Mouse (Mus musculus) brain, embryonic 14.5 days (tissue): ENCODE data around the gene Arhgap29. TPM values are rescaled to one million over a fixed set of nuclear protein-coding genes. Genes with fewer than 3 reads are reported as not detected.

Experiments
- DNase-seq: peaks from one replicate; pipeline ENCODE4 v3.0.0-alpha.2; 2011; ENCODE audit warnings: low read depth
- CTCF ChIP-seq: fragments of 200-500 bp; IDR thresholded peaks from 2 replicates; pipeline ENCODE4 v1.5.1; 2012; ENCODE audit warnings: inconsistent platforms, mild to moderate bottlenecking, moderate library complexity, borderline replicate concordance; ENCODE audit not compliant: insufficient read depth, insufficient read length; ENCODE audit errors: extremely low read depth
- POLR2A ChIP-seq: fragments of 200-500 bp; IDR thresholded peaks from 2 replicates; pipeline ENCODE4 v1.6.1; 2012; ENCODE audit warnings: mild to moderate bottlenecking, inconsistent platforms, borderline replicate concordance; ENCODE audit not compliant: poor library complexity, insufficient read depth, insufficient read length, severe bottlenecking; ENCODE audit errors: extremely low read depth
- polyA plus RNA-seq: library from polyadenylated mRNA; depleted of rRNA; stranded (reverse); fragments of >200 nt; gene quantifications from 2 replicates; pipeline ENCODE4 v1.2.3, GENCODE M21; 2012

Arhgap29 gene
- polyA plus RNA-seq, 1 experiment: 26.2 TPM

- no peak for DNase-seq
Measured at GRCm38 (mm10) chr3:121920769-121921168, 31.6 kb upstream of the Arhgap29 start.

GRCm38 (mm10) chr3:121924768-121925486, 27.4 kb upstream of the Arhgap29 start:
- TF ChIP-seq POLR2A (no peak), CTCF (no peak)
- DNase-seq: no peak

More at GRCm38 (mm10) chr3:121920769-121921168, 31.6 kb upstream of the Arhgap29 start:
- TF ChIP-seq POLR2A (no peak), CTCF (no peak)

DNA sequence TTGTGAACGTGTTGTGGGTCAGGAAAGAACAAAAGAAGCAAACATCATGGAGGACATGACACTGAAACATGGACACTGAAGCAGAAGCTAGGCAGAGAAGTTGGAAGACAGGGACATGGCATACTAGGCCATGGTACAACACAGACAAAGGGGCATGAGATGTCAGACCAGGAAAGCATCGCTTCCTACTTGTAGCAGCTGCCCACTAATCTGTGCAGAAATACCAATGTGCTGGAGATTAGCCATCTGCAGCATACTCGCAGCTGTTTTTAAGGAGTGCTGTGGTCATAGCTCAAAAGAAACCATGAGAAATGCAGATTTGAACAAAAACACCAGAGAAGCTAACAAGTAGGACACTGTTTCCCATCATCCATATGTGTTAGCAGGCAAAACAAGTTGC, 24.7 kb upstream of the Arhgap29 start:
- DNase-seq: no peak
- TF ChIP-seq POLR2A (no peak), CTCF (no peak)

DNA sequence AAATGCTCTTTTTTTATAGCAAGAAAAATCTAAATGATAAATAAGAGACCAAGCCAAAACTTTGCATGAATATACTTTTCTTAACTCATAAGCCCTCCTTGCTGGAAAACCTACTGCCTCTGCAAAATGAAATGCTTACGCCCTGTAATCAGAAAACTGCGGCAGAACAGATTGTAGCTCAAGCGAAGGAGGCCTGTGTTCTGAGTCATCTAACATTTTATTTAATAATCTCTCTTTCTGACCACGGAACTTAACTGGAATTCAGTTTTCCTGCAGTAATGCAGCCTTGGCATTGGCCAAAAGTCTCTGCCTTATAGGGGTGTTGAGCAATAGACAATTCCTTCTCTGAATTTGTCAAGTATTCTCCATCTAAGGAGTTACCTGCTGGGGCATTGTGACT, 19.5 kb upstream of the Arhgap29 start:
- DNase-seq: no peak
- TF ChIP-seq CTCF (no peak), POLR2A (no peak)

- no peak for TF ChIP-seq POLR2A
- TF ChIP-seq CTCF: no peak
- no peak for DNase-seq
Measured at GRCm38 (mm10) chr3:121936241-121936640, 16.1 kb upstream of the Arhgap29 start.

DNA sequence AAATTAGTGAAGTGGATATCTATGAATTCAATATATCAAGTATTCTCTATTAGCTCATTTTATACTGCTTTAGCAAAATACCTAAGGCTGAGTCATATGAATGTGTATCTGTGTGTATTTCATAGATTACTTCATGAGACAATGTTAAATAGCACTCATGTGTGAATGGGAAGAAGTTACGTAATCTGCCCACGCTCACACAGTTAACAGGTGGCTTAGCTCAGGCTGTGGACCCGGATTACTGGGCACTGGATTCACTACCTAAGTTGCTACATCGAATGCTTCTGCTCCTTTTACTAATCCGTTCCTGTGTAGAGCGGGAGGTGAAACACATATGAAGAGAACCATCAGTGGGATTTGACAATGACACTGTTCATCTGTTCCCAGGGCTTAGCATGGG, 15.3 kb upstream of the Arhgap29 start:
- no peak for DNase-seq
- TF ChIP-seq POLR2A: no peak
- no peak for TF ChIP-seq CTCF

- DNase-seq: no peak
- TF ChIP-seq POLR2A (no peak), CTCF (no peak)
Measured at GRCm38 (mm10) chr3:121939658-121940057, 12.7 kb upstream of the Arhgap29 start.

DNA sequence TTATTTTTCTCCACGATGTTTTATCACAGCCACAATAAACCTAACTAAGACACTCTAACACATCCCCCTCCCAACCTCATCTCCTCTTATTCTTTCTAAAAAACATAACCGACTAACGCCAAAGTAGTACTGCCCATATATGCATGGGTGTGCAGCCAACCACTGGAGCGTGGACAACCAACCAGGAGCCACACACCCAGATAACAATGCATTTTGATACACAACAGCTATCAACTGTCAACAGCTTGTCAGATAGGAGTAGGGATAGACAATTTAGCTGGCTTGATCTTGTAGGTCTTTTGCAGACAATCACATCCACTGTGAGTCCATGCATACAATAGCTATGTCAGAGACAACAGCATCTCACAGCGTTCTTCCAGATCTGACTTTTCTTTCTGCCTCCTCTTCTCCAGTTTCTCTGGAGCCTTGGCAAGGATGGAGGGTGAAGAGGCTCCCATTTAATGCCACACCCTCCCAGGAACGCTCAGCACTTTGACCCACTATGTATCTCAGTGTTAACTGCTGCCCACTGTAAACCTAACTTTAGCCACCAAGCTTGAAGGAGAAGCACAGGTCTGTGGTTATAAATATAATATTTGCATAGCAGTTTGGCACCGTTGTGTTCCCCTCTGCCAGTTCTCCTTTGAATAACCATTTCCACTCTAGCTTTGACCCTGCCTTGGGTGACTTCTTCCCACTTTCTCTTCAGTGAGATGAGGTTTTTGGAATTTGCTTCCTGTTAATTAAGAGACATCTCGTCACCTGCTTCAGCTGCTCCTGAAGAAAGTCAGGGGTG, 12.0 kb upstream of the Arhgap29 start:
- no peak for TF ChIP-seq POLR2A
- no peak for TF ChIP-seq CTCF
- no peak for DNase-seq

DNA sequence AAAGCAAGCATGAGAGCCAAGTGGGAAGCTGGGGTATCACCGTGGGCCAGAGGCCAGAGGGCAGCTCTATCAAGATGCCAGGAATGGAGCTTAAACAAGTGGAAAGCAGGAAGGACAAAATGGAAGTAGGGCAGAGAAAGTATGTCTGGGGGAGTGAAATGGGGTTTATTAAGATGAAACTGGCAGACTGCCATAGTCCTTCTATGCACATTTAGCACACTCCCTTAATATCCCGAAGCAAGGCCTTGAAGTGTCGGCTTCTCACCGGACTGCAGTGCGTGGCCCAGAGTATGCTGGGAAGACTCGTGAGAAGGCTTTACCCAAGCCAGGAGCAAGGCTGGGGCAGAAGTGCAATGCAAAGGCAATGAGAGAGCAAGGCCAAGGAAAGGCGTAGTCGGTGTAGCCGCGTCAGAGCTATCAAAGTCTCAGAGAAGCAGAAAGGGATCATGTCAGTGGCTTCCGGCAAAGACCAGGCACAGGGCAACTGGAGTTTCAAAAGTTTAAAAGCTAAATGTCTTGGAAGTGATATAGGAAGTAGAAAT, 11.1 kb upstream of the Arhgap29 start:
- DNase-seq: no peak
- TF ChIP-seq POLR2A: no peak
- TF ChIP-seq CTCF: no peak

GRCm38 (mm10) chr3:121945957-121946356, 6.4 kb upstream of the Arhgap29 start:
- DNase-seq: no peak
- TF ChIP-seq POLR2A (no peak), CTCF (no peak)

- no peak for DNase-seq
- TF ChIP-seq POLR2A: no peak
Measured at GRCm38 (mm10) chr3:121946765-121947164, 5.6 kb upstream of the Arhgap29 start.
